Mouse (Mus musculus): ENCODE measurements around the gene Nup160. TPM values are rescaled to one million over a fixed set of nuclear protein-coding genes. Genes with fewer than 3 reads are reported as not detected.

Gene Nup160
- polyA plus RNA-seq, 1 experiment from 2014 or later: 53.7 TPM

GRCm38 (mm10) chr2:90717948-90718347 lies 40.9 kb downstream of the Nup160 start:
- no peak for ATAC-seq (ENCODE audit: insufficient number of reproducible peaks, insufficient read depth, low FRiP score, low TSS enrichment)
- WGBS: 92% methylated on average over 5 of the region's 5 CpGs

GRCm38 (mm10) chr2:90726818-90727217 lies 49.8 kb downstream of the Nup160 start:
- H3K27me3 ChIP-seq: no peaks in the 10 kb centered on the region

More at GRCm38 (mm10) chr2:90717948-90718347, 40.9 kb downstream of the Nup160 start:
- Histone ChIP-seq H3K27ac (no peak overlapping the region), H3K27me3 (no peaks in the 10 kb centered on the region), H3K36me3 (peaks cover 70% of the 10 kb centered on the region), H3K4me2 (replicated peaks) (no peak overlapping the region), H3K4me1 (no peaks in the 10 kb centered on the region), H3K9me3 (no peaks in the 10 kb centered on the region), H3K9ac (no peak overlapping the region), H3K4me3 (no peak overlapping the region)

GRCm38 (mm10) chr2:90735326-90735725 lies 58.3 kb downstream of the Nup160 start:
- H3K27me3 ChIP-seq: no peaks in the 10 kb centered on the region
- H3K9me3 ChIP-seq: no peaks in the 10 kb centered on the region
- H3K4me1 ChIP-seq: no peaks in the 10 kb centered on the region
- H3K36me3 ChIP-seq: peaks cover 73% of the 10 kb centered on the region
- 94% methylated on average over 11 of the region's 11 CpGs for WGBS
- no peak overlapping the region for H3K4me3 ChIP-seq
- no peak overlapping the region for H3K9ac ChIP-seq
- H3K27ac ChIP-seq: no peak overlapping the region
- H3K4me2 ChIP-seq (replicated peaks): no peak overlapping the region
- no peak for ATAC-seq (ENCODE audit: insufficient number of reproducible peaks, insufficient read depth, low FRiP score, low TSS enrichment)

More at GRCm38 (mm10) chr2:90726818-90727217, 49.8 kb downstream of the Nup160 start:
- Histone ChIP-seq H3K4me1 (no peaks in the 10 kb centered on the region), H3K27ac (no peak overlapping the region), H3K36me3 (peaks cover 76% of the 10 kb centered on the region), H3K4me3 (no peak overlapping the region), H3K4me2 (replicated peaks) (no peak overlapping the region), H3K9me3 (no peaks in the 10 kb centered on the region), H3K9ac (no peak overlapping the region)
- ATAC-seq (ENCODE audit: insufficient number of reproducible peaks, insufficient read depth, low FRiP score, low TSS enrichment): no peak
- WGBS: 94% methylated on average over 3 of the region's 3 CpGs

- WGBS: 90% methylated on average over 3 of the region's 3 CpGs
These were observed 61.8 kb downstream of the Nup160 start for GRCm38 (mm10) chr2:90738801-90739200.

GRCm38 (mm10) chr2:90739327-90739726 lies 62.3 kb downstream of the Nup160 start:
- H3K27me3 ChIP-seq: no peaks in the 10 kb centered on the region
- no peak overlapping the region for H3K4me2 ChIP-seq (replicated peaks)
- H3K4me3 ChIP-seq: no peak overlapping the region
- no peaks in the 10 kb centered on the region for H3K4me1 ChIP-seq
- ATAC-seq (ENCODE audit: insufficient number of reproducible peaks, insufficient read depth, low FRiP score, low TSS enrichment): no peak
- H3K27ac ChIP-seq: no peak overlapping the region
- H3K9ac ChIP-seq: no peak overlapping the region
- peaks cover 35% of the 10 kb centered on the region for H3K36me3 ChIP-seq
- no peaks in the 10 kb centered on the region for H3K9me3 ChIP-seq
- WGBS: 88% methylated on average over 3 of the region's 3 CpGs

More at GRCm38 (mm10) chr2:90738801-90739200, 61.8 kb downstream of the Nup160 start:
- Histone ChIP-seq H3K9ac (no peak overlapping the region), H3K36me3 (peaks cover 41% of the 10 kb centered on the region), H3K27ac (no peak overlapping the region), H3K27me3 (no peaks in the 10 kb centered on the region), H3K4me3 (no peak overlapping the region), H3K9me3 (no peaks in the 10 kb centered on the region), H3K4me2 (replicated peaks) (no peak overlapping the region), H3K4me1 (no peaks in the 10 kb centered on the region)
- ATAC-seq (ENCODE audit: insufficient number of reproducible peaks, insufficient read depth, low FRiP score, low TSS enrichment): no peak

GRCm38 (mm10) chr2:90739921-90740320 lies 62.9 kb downstream of the Nup160 start:
- no peaks in the 10 kb centered on the region for H3K4me1 ChIP-seq
- no peak for ATAC-seq (ENCODE audit: insufficient number of reproducible peaks, insufficient read depth, low FRiP score, low TSS enrichment)
- H3K4me2 ChIP-seq (replicated peaks): no peak overlapping the region
- H3K4me3 ChIP-seq: no peak overlapping the region
- WGBS: 82% methylated on average over 5 of the region's 5 CpGs
- no peaks in the 10 kb centered on the region for H3K9me3 ChIP-seq
- H3K27ac ChIP-seq: no peak overlapping the region
- H3K36me3 ChIP-seq: peaks cover 29% of the 10 kb centered on the region
- H3K9ac ChIP-seq: no peak overlapping the region
- no peaks in the 10 kb centered on the region for H3K27me3 ChIP-seq

DNA sequence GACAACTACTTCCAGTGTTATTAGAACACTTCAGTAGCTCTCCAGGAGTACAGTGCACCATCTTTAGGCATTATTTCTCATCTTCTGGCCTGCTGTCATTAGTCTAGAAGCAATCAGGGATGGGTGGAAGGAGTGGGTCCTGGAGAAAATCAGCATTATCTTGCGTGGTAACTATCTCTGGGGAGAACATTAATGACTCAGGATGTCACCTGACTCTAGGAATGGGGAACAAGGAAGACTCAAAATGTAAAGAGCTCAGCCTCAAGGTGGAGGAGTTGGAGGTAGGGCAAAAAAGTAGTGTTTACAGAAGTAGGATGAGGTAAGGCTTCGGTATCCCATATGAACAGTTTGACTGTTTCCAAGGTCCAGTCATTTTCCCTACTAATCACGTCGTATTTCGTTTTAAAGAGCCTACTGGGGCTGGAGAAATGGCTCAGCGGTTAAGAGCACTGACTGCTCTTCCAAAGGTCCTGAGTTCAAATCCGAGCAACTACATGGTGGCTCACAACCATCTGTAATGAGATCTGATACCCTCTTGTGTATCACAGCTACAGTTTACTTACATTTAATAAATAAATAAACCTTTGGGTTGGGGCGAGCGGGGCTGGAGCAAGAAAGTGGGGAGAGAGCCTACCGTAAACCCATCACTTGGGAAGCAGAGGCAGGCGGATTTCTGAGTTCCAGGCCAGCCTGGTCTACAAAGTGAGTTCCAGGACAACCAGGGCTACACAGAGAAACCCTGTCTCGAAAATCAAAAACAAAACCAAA lies 67.5 kb downstream of the Nup160 start:
- H3K9me3 ChIP-seq: no peaks in the 10 kb centered on the region
- no peak for ATAC-seq (ENCODE audit: insufficient number of reproducible peaks, insufficient read depth, low FRiP score, low TSS enrichment)
- no peak overlapping the region for H3K9ac ChIP-seq
- peak overlapping the region; percentile 91 for H3K4me3 ChIP-seq
- H3K27ac ChIP-seq: peak overlapping the region; percentile 92
- peaks cover 14% of the 10 kb centered on the region for H3K4me1 ChIP-seq
- no peaks in the 10 kb centered on the region for H3K27me3 ChIP-seq
- WGBS: 63% methylated on average over 12 of the region's 12 CpGs
- peak overlapping the region; percentile 51 for H3K4me2 ChIP-seq (replicated peaks)
- H3K36me3 ChIP-seq: peaks cover 11% of the 10 kb centered on the region

GRCm38 (mm10) chr2:90745053-90745678 lies 68.2 kb downstream of the Nup160 start, which contains the start of gene Fnbp4:
TSS of gene Fnbp4 (plus strand) at chr2:90745370.
- peak within 1 kb of the TSS; percentile 96 for H3K9ac ChIP-seq
- ATAC-seq (ENCODE audit: insufficient number of reproducible peaks, insufficient read depth, low FRiP score, low TSS enrichment): peak; percentile 100
- under 1% methylated on average over 43 of the region's 44 CpGs for WGBS

DNA sequence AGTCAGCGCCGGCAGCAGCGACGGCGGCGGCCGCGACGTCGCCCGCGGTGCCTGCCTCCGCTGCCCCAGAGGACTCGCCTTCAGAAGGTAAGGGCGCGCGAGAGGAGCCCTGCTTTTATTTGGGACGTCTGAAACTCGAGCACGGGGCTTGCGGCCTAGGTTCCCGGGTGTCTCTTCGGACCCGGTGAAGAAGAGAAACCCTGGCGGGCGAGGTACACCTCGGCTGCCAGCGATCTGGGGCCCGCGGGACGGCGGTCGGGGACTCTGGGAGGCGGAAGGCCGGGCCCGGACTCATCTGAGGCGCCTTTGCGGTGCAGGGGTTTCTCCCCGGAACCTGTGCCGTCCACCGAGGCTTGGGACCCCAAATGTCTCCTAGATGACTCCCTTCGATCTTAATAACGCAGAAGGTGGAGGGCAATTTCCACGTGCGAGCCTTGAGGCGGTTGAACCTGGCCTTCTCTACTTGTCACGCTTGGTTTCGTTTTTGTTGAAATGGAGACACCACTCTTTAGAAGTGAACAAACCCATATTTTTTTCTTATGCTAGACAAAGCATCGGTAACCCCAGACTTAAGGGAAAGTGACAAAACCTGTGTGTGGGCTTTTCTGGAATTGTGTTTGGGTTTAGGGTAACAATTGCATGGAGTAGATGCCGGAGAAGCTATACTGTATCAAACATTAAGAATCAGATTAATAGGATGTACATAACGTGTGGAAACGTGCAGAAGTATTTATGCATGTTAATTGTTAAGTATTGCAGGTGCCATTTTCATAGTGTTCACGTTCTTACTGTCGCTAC lies 68.9 kb downstream of the Nup160 start:
- under 1% methylated on average over 54 of the region's 54 CpGs for WGBS
- Histone ChIP-seq H3K9ac (peak overlapping the region; percentile 96), H3K36me3 (peaks cover 17% of the 10 kb centered on the region), H3K9me3 (no peaks in the 10 kb centered on the region), H3K27me3 (no peaks in the 10 kb centered on the region), H3K4me2 (replicated peaks) (peak overlapping the region; percentile 66), H3K4me3 (peak overlapping the region; percentile 91), H3K27ac (peak overlapping the region; percentile 98), H3K4me1 (peaks cover 18% of the 10 kb centered on the region)
- ATAC-seq (ENCODE audit: insufficient number of reproducible peaks, insufficient read depth, low FRiP score, low TSS enrichment): peak; percentile 30

More at GRCm38 (mm10) chr2:90745053-90745678, 68.2 kb downstream of the Nup160 start, which contains the start of gene Fnbp4:
- Histone ChIP-seq H3K36me3 (peaks cover 11% of the 10 kb centered on the region), H3K27me3 (no peaks in the 10 kb centered on the region), H3K4me3 (peak within 1 kb of the TSS; percentile 91), H3K4me1 (peaks cover 18% of the 10 kb centered on the region), H3K4me2 (replicated peaks) (peak within 1 kb of the TSS; percentile 66), H3K27ac (peak within 1 kb of the TSS; percentile 98), H3K9me3 (no peaks in the 10 kb centered on the region)

DNA sequence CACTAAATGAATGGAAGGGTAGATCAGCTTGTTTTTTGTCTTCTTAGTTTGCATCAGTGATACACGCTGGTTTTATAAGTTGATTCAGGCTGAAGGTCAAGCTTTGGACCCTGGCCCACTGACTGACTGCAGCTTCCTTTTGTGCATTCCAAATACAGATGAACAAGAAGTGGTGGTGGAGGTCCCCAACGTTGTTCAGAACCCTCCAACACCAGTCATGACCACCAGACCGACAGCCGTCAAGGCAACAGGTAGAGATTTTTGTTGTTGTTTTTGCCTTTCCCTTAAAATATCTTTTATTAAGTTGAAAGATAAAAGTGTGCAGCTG lies 69.5 kb downstream of the Nup160 start:
- H3K4me3 ChIP-seq: peak overlapping the region; percentile 91
- WGBS: 16% methylated on average over 4 of the region's 4 CpGs
- ATAC-seq (ENCODE audit: insufficient number of reproducible peaks, insufficient read depth, low FRiP score, low TSS enrichment): no peak
- peak overlapping the region; percentile 96 for H3K9ac ChIP-seq
- H3K27me3 ChIP-seq: no peaks in the 10 kb centered on the region
- H3K27ac ChIP-seq: peak overlapping the region; percentile 98; the same call in 1 of the 2 replicates
- H3K4me2 ChIP-seq (replicated peaks): peak overlapping the region; percentile 66
- H3K4me1 ChIP-seq: peaks cover 18% of the 10 kb centered on the region
- H3K9me3 ChIP-seq: no peaks in the 10 kb centered on the region
- peaks cover 23% of the 10 kb centered on the region for H3K36me3 ChIP-seq

- H3K4me2 ChIP-seq (replicated peaks): peak overlapping the region; percentile 66
- peaks cover 18% of the 10 kb centered on the region for H3K4me1 ChIP-seq
- H3K27me3 ChIP-seq: no peaks in the 10 kb centered on the region
- 89% methylated on average over 10 of the region's 10 CpGs for WGBS
- peaks cover 23% of the 10 kb centered on the region for H3K36me3 ChIP-seq
- H3K27ac ChIP-seq: no peak overlapping the region
- H3K4me3 ChIP-seq: peak overlapping the region; percentile 91
- ATAC-seq (ENCODE audit: insufficient number of reproducible peaks, insufficient read depth, low FRiP score, low TSS enrichment): no peak
- 0 out of 2 replicates have a peak overlapping the region, but pooled peaks have one; percentile 7 for H3K9ac ChIP-seq
- H3K9me3 ChIP-seq: no peaks in the 10 kb centered on the region
These were observed 70.1 kb downstream of the Nup160 start for GRCm38 (mm10) chr2:90747131-90747530.

All from embryonic facial prominence, embryonic 12.5 days (tissue).